Mouse (Mus musculus) MEL (cell line): ENCODE data around the gene Fkbp8. TPM values are rescaled to one million over a fixed set of nuclear protein-coding genes. Genes with fewer than 3 reads are reported as not detected.

Experiments
- DNase-seq: peaks from one replicate; pipeline ENCODE4 v3.0.0; 2011; ENCODE audit warnings: low read depth, low spot score
- H3K27ac ChIP-seq: 2 replicates; pipeline ENCODE4 v1.5.1; 2012; ENCODE audit warnings: low read depth, mild to moderate bottlenecking, control low read depth, low read length, moderate library complexity; ENCODE audit not compliant: control insufficient read depth
- H3K27me3 ChIP-seq, 2 experiments: fragments of 150-350 bp in 1 of 2; sonication (generic) in 1 of 2; 2 replicates each; pipeline ENCODE4 v1.6.1; 2012; ENCODE audit warnings: low read length in 2 of 2, mild to moderate bottlenecking in 2 of 2, improper control_type of control experiment in 1 of 2, moderate library complexity in 1 of 2; ENCODE audit not compliant: insufficient read depth in 2 of 2, control insufficient read depth in 1 of 2
- H3K36me3 ChIP-seq, 2 experiments: 2 replicates each; pipeline ENCODE4 v1.6.1; 2012 to 2014; ENCODE audit warnings: low read length in 2 of 2, improper control_type of control experiment in 1 of 2, inconsistent platforms in 1 of 2, mild to moderate bottlenecking in 1 of 2; ENCODE audit not compliant: insufficient read depth in 2 of 2, control insufficient read depth in 1 of 2
- H3K4me1 ChIP-seq, 2 experiments: fragments of 150-350 bp in 1 of 2; sonication (generic) in 1 of 2; 2 replicates each; pipeline ENCODE4 v1.6.1; 2012; ENCODE audit warnings: low read length in 2 of 2, improper control_type of control experiment in 1 of 2, mild to moderate bottlenecking in 1 of 2; ENCODE audit not compliant: insufficient read depth in 2 of 2, control insufficient read depth in 1 of 2
- H3K4me3 ChIP-seq, 2 experiments: fragments of 150-350 bp in 1 of 2; sonication (generic) in 1 of 2; 2 replicates each; pipeline ENCODE4 v1.5.1; 2012; ENCODE audit warnings: low read depth in 2 of 2, low read length in 2 of 2, mild to moderate bottlenecking in 2 of 2, moderate library complexity in 2 of 2, control low read depth in 1 of 2, improper control_type of control experiment in 1 of 2; ENCODE audit not compliant: control insufficient read depth in 1 of 2, insufficient read depth in 1 of 2
- H3K79me2 ChIP-seq: 2 replicates; pipeline ENCODE4 v1.6.1; 2012; ENCODE audit warnings: mild to moderate bottlenecking, low read length, moderate library complexity; ENCODE audit not compliant: control insufficient read depth, poor library complexity, insufficient read depth
- H3K9ac ChIP-seq: 2 replicates; pipeline ENCODE4 v1.6.1; 2012; ENCODE audit warnings: low read depth, mild to moderate bottlenecking, control low read depth, low read length, moderate library complexity; ENCODE audit not compliant: control insufficient read depth, poor library complexity, severe bottlenecking
- H3K9me3 ChIP-seq: fragments of 150-350 bp; sonication (generic); replicated peaks from 2 replicates; pipeline ENCODE4 v1.6.1; 2012; ENCODE audit warnings: mild to moderate bottlenecking, low read length, improper control_type of control experiment, moderate library complexity; ENCODE audit not compliant: insufficient read depth
- CHD2 ChIP-seq: IDR thresholded peaks from 2 replicates; pipeline ENCODE4 v1.6.1; 2011; ENCODE audit warnings: low read length, improper control_type of control experiment
- CTCF ChIP-seq, 3 experiments: IDR thresholded peaks in 2 of 3; conservative IDR thresholded peaks in 1 of 3; 2 replicates each; pipeline ENCODE4 v1.5.1; 2011 to 2012; ENCODE audit warnings: low read length in 3 of 3, low read depth in 2 of 3, mild to moderate bottlenecking in 2 of 3, improper control_type of control experiment in 1 of 3, inconsistent platforms in 1 of 3, mixed read lengths in 1 of 3, moderate library complexity in 1 of 3; ENCODE audit not compliant: control insufficient read depth in 1 of 3, insufficient read depth in 1 of 3, poor library complexity in 1 of 3, severe bottlenecking in 1 of 3
- E2F4 ChIP-seq: IDR thresholded peaks from 2 replicates; pipeline ENCODE4 v1.6.1; 2011; ENCODE audit warnings: low read depth, low read length, improper control_type of control experiment, borderline replicate concordance
- ELF1 ChIP-seq: IDR thresholded peaks from 2 replicates; pipeline ENCODE4 v1.6.1; 2014; ENCODE audit warnings: low read depth, mild to moderate bottlenecking, inconsistent platforms, low read length, improper control_type of control experiment, moderate library complexity
- EP300 ChIP-seq, 2 experiments: IDR thresholded peaks; 2 replicates each; pipeline ENCODE4 v1.6.1; 2011; ENCODE audit warnings: improper control_type of control experiment in 2 of 2, low read length in 2 of 2, low read depth in 1 of 2, mild to moderate bottlenecking in 1 of 2
- ETS1 ChIP-seq: IDR thresholded peaks from 2 replicates; pipeline ENCODE4 v1.6.1; 2012; ENCODE audit warnings: low read depth, mild to moderate bottlenecking, inconsistent platforms, low read length, improper control_type of control experiment, moderate library complexity
- GABPA ChIP-seq: IDR thresholded peaks from 2 replicates; pipeline ENCODE4 v1.6.1; 2012; ENCODE audit warnings: low read depth, mild to moderate bottlenecking, inconsistent platforms, low read length, improper control_type of control experiment, moderate library complexity
- HCFC1 ChIP-seq: IDR thresholded peaks from 2 replicates; pipeline ENCODE4 v1.6.1; 2012; ENCODE audit warnings: low read depth, mild to moderate bottlenecking, inconsistent platforms, low read length, improper control_type of control experiment, moderate library complexity
- JUND ChIP-seq: IDR thresholded peaks from 2 replicates; pipeline ENCODE4 v1.6.1; 2011; ENCODE audit warnings: low read depth, mild to moderate bottlenecking, improper control_type of control experiment, low read length
- MAX ChIP-seq: IDR thresholded peaks from 2 replicates; pipeline ENCODE4 v1.6.1; 2011; ENCODE audit warnings: low read length, improper control_type of control experiment
- MAZ ChIP-seq: IDR thresholded peaks from 2 replicates; pipeline ENCODE4 v1.6.1; 2012; ENCODE audit warnings: low read depth, mild to moderate bottlenecking, inconsistent platforms, low read length, improper control_type of control experiment
- MEF2A ChIP-seq: IDR thresholded peaks from 2 replicates; pipeline ENCODE4 v1.6.1; 2014; ENCODE audit warnings: low read depth, mild to moderate bottlenecking, inconsistent platforms, low read length, improper control_type of control experiment; ENCODE audit not compliant: poor library complexity, insufficient replicate concordance, severe bottlenecking; ENCODE audit errors: extremely low read depth
- MXI1 ChIP-seq: IDR thresholded peaks from 2 replicates; pipeline ENCODE4 v1.6.1; 2011; ENCODE audit warnings: mild to moderate bottlenecking, low read depth, low read length, improper control_type of control experiment
- MYB ChIP-seq: IDR thresholded peaks from 2 replicates; pipeline ENCODE4 v1.6.1; 2011; ENCODE audit warnings: mild to moderate bottlenecking, low read depth, low read length, improper control_type of control experiment
- MYC ChIP-seq: IDR thresholded peaks from 2 replicates; pipeline ENCODE4 v1.6.1; 2011; ENCODE audit warnings: low read depth, mild to moderate bottlenecking, low read length, improper control_type of control experiment, moderate library complexity
- NRF1 ChIP-seq: IDR thresholded peaks from 2 replicates; pipeline ENCODE4 v1.6.1; 2014; ENCODE audit warnings: low read depth, mild to moderate bottlenecking, inconsistent platforms, low read length, improper control_type of control experiment, moderate library complexity; ENCODE audit not compliant: poor library complexity, insufficient read depth, severe bottlenecking
- POLR2A ChIP-seq, 2 experiments: IDR thresholded peaks; 2 replicates each; pipeline ENCODE4 v1.6.1; 2011 to 2012; ENCODE audit warnings: low read length in 2 of 2, mild to moderate bottlenecking in 2 of 2, control low read depth in 1 of 2, improper control_type of control experiment in 1 of 2, low read depth in 1 of 2, moderate library complexity in 1 of 2; ENCODE audit not compliant: control insufficient read depth in 1 of 2, insufficient read depth in 1 of 2, poor library complexity in 1 of 2
- POLR2AphosphoS5 ChIP-seq: IDR thresholded peaks from 2 replicates; pipeline ENCODE4 v1.6.1; 2012; ENCODE audit warnings: low read depth, borderline replicate concordance, mild to moderate bottlenecking, inconsistent platforms, low read length, moderate library complexity, mixed read lengths
- RAD21 ChIP-seq: IDR thresholded peaks from 2 replicates; pipeline ENCODE4 v1.6.1; 2011; ENCODE audit warnings: mild to moderate bottlenecking, low read depth, low read length, improper control_type of control experiment
- SIN3A ChIP-seq: IDR thresholded peaks from 2 replicates; pipeline ENCODE4 v1.6.1; 2012; ENCODE audit warnings: low read length, improper control_type of control experiment, inconsistent platforms
- SMC3 ChIP-seq: IDR thresholded peaks from 2 replicates; pipeline ENCODE4 v1.6.1; 2011; ENCODE audit warnings: low read depth, low read length, improper control_type of control experiment
- TAL1 ChIP-seq: IDR thresholded peaks from 2 replicates; pipeline ENCODE4 v1.6.1; 2012; ENCODE audit warnings: mild to moderate bottlenecking, inconsistent platforms, low read length, moderate library complexity, mixed read lengths
- TBP ChIP-seq: IDR thresholded peaks from 2 replicates; pipeline ENCODE4 v1.8.0; 2011; ENCODE audit warnings: low read depth, low read length, improper control_type of control experiment
- TCF12 ChIP-seq: IDR thresholded peaks from 2 replicates; pipeline ENCODE4 v1.6.1; 2014; ENCODE audit warnings: low read depth, mild to moderate bottlenecking, inconsistent platforms, low read length, improper control_type of control experiment, moderate library complexity
- UBTF ChIP-seq: IDR thresholded peaks from 2 replicates; pipeline ENCODE4 v1.6.1; 2012; ENCODE audit warnings: low read depth, mild to moderate bottlenecking, inconsistent platforms, low read length, improper control_type of control experiment, moderate library complexity, borderline replicate concordance; ENCODE audit not compliant: insufficient read depth
- USF1 ChIP-seq: IDR thresholded peaks from 2 replicates; pipeline ENCODE4 v1.6.1; 2014; ENCODE audit warnings: low read depth, mild to moderate bottlenecking, inconsistent platforms, low read length, improper control_type of control experiment, moderate library complexity
- USF2 ChIP-seq, 2 experiments: IDR thresholded peaks; 2 replicates each; pipeline ENCODE4 v1.6.1; 2011 to 2012; ENCODE audit warnings: improper control_type of control experiment in 2 of 2, low read length in 2 of 2, borderline replicate concordance in 1 of 2, inconsistent platforms in 1 of 2, low read depth in 1 of 2, mild to moderate bottlenecking in 1 of 2; ENCODE audit not compliant: insufficient read depth in 1 of 2
- ZC3H11A ChIP-seq: IDR thresholded peaks from 2 replicates; pipeline ENCODE4 v1.6.1; 2012; ENCODE audit warnings: low read depth, mild to moderate bottlenecking, inconsistent platforms, low read length, improper control_type of control experiment
- polyA plus RNA-seq, 2 experiments: library from polyadenylated mRNA; stranded (reverse) in 1 of 2; unstranded in 1 of 2; fragments of >175 nt in 1 of 2; fragments of >200 nt in 1 of 2; gene quantifications; 2 replicates each; pipeline versions ENCODE4 v1.2.1 to v1.2.4; 2012; ENCODE audit warnings: low replicate concordance in 2 of 2, low read depth in 1 of 2; ENCODE audit not compliant: insufficient read length in 2 of 2, insufficient read depth in 1 of 2, missing spikeins in 1 of 2
- total RNA-seq: library from RNA; depleted of rRNA; stranded (reverse); fragments of 300-350 nt; gene quantifications from 2 replicates; pipeline ENCODE4 v1.2.3, GENCODE M21; 2012

The Fkbp8 gene
- total and polyA plus RNA-seq, 3 experiments = 215 to 349 TPM; not detected in 1

DNA sequence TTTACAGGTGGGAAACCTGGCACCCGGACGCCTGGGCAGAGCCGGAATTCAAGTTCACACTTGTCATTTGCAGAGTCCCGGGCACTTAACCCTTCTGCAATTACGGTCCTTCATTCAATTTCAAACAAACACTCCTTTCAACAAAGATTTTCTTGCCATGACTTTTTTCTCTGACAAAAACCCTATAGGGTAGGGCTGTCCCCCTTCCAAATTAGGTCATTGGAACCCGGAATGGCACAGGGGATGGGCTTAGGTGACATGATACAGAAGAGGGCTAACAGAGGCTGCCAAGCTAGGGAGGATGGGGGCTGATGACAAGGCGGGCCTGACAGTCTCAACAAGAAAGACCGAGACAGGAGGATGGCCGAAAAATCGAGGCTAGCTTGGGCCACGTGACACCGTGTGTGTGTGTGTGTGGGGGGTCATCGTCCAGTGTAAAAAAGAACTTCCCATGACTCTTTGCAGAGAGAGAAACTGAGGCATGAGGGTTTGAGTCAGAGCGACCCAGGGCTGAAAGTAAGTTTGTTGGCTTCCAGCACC is 38.5 kb upstream of the Fkbp8 start:
- no peaks in the 10 kb centered on the region for H3K4me1 ChIP-seq
- no peak for DNase-seq
- TF ChIP-seq E2F4 = no peak
- no peak for TF ChIP-seq RAD21
- no peak for TF ChIP-seq ETS1
- TF ChIP-seq USF1 = no peak
- TF ChIP-seq SIN3A = no peak
- TF ChIP-seq ZC3H11A = no peak
- no peak for TF ChIP-seq GABPA
- TF ChIP-seq ELF1 = no peak
- TF ChIP-seq USF2 (IDR thresholded peaks at IDR 0.05; ENCODE audit: borderline replicate concordance in 1 of 2, insufficient read depth in 1 of 2, low read depth in 1 of 2, low read length in 2 of 2) = no peak
- no peak for TF ChIP-seq MEF2A
- TF ChIP-seq POLR2AphosphoS5 = no peak
- TF ChIP-seq, all 39 proteins: peak for 0
- no peak overlapping the region for H3K27ac ChIP-seq
- no peaks in the 10 kb centered on the region; a peak in 1 of 4 replicates for H3K27me3 ChIP-seq
- H3K36me3 ChIP-seq = no peaks in the 10 kb centered on the region
- no peaks in the 10 kb centered on the region for H3K79me2 ChIP-seq
- no peaks in the 10 kb centered on the region for H3K9me3 ChIP-seq
- no peak overlapping the region for H3K4me3 ChIP-seq
- no peak overlapping the region for H3K9ac ChIP-seq

GRCm38 (mm10) chr8:70489576-70489975 is 37.9 kb upstream of the Fkbp8 start:
- Histone ChIP-seq H3K9ac (no peak overlapping the region), H3K27me3 (no peaks in the 10 kb centered on the region; a peak in 1 of 4 replicates), H3K4me3 (no peak overlapping the region), H3K4me1 (no peaks in the 10 kb centered on the region), H3K9me3 (no peaks in the 10 kb centered on the region), H3K79me2 (no peaks in the 10 kb centered on the region), H3K27ac (no peak overlapping the region), H3K36me3 (no peaks in the 10 kb centered on the region)
- no peak for DNase-seq
- no peak for TF ChIP-seq HCFC1
- TF ChIP-seq NRF1 = no peak
- TF ChIP-seq MXI1 = no peak
- no peak for TF ChIP-seq TBP
- no peak for TF ChIP-seq CHD2
- no peak for TF ChIP-seq ETS1
- TF ChIP-seq TAL1 = no peak
- TF ChIP-seq POLR2A (IDR thresholded peaks at IDR 0.05; ENCODE audit: control insufficient read depth in 1 of 2, insufficient read depth in 1 of 2, low read depth in 1 of 2, low read length in 2 of 2, poor library complexity in 1 of 2) = no peak
- no peak for TF ChIP-seq MYB
- TF ChIP-seq TCF12 = no peak
- TF ChIP-seq EP300 (IDR thresholded peaks at IDR 0.05; ENCODE audit: low read depth in 1 of 2, low read length in 2 of 2) = no peak
- no peak for TF ChIP-seq MAX
- TF ChIP-seq JUND = no peak
- TF ChIP-seq SMC3 = no peak
- TF ChIP-seq CTCF (IDR thresholded peaks at IDR 0.05 in 2 of 3, conservative IDR thresholded peaks at IDR 0.05 in 1 of 3; ENCODE audit: control insufficient read depth in 1 of 3, insufficient read depth in 1 of 3, low read depth in 2 of 3, low read length in 3 of 3, poor library complexity in 1 of 3, severe bottlenecking in 1 of 3) = no peak
- no peak for TF ChIP-seq MAZ
- no peak for TF ChIP-seq UBTF
- no peak for TF ChIP-seq POLR2AphosphoS5
- no peak for TF ChIP-seq GABPA
- TF ChIP-seq MYC = no peak
